Mouse (Mus musculus) bone marrow, adult 2 months (tissue): ENCODE data around the gene Rtl1.

ENCODE experiments used
- CTCF ChIP-seq: fragments of 200-500 bp; IDR thresholded peaks from 2 replicates; pipeline ENCODE4 v1.5.1; 2011; ENCODE audit warnings: low read length, control low read depth; ENCODE audit not compliant: control insufficient read depth, insufficient read depth
- POLR2A ChIP-seq: fragments of 200-500 bp; IDR thresholded peaks from 2 replicates; pipeline ENCODE4 v1.6.1; 2011; ENCODE audit warnings: low read depth, mild to moderate bottlenecking, control low read depth, low read length, borderline replicate concordance; ENCODE audit not compliant: control insufficient read depth

- TF ChIP-seq CTCF (no peak), POLR2A (no peak)
Measured at GRCm38 (mm10) chr12:109628887-109629286, 28.8 kb upstream of the Rtl1 start.
